Mouse (Mus musculus): ENCODE results near the gene 6330409D20Rik. TPM values are rescaled to one million over a fixed set of nuclear protein-coding genes. Genes with fewer than 3 reads are reported as not detected.

Gene 6330409D20Rik
- polyA plus RNA-seq, 1 experiment from 2014 or later = 0.33 TPM

GRCm38 (mm10) chr2:32734933-32735332, 5.9 kb downstream of the 6330409D20Rik start:
- H3K4me3 ChIP-seq (ENCODE audit: low read depth, low read length) = no peak overlapping the region
- ATAC-seq (ENCODE audit: low read depth) (no peak), DNase-seq (ENCODE audit: low spot score) (no peak)
- no peak overlapping the region for H3K9ac ChIP-seq (ENCODE audit: low read depth, low read length)
- H3K4me1 ChIP-seq (ENCODE audit: control insufficient read depth, insufficient read depth, low read length) = peaks cover 17% of the 10 kb centered on the region
- 36% methylated on average over 4 of the region's 4 CpGs for WGBS
- no peak overlapping the region for H3K27ac ChIP-seq (replicated peaks; ENCODE audit: low read depth, low read length)
- no peaks in the 10 kb centered on the region for H3K27me3 ChIP-seq (replicated peaks; ENCODE audit: control insufficient read depth, insufficient read depth, low read length)
- no peak overlapping the region for H3K4me2 ChIP-seq (ENCODE audit: low read depth, low read length)
- H3K36me3 ChIP-seq (ENCODE audit: control insufficient read depth, insufficient read depth, low read length) = no peaks in the 10 kb centered on the region
- no peaks in the 10 kb centered on the region for H3K9me3 ChIP-seq (ENCODE audit: control insufficient read depth, low read length)

GRCm38 (mm10) chr2:32734480-32734879, 6.3 kb downstream of the 6330409D20Rik start:
- no peaks in the 10 kb centered on the region for H3K9me3 ChIP-seq (ENCODE audit: control insufficient read depth, low read length)
- ATAC-seq (ENCODE audit: low read depth) (no peak), DNase-seq (ENCODE audit: low spot score) (no peak)
- no peaks in the 10 kb centered on the region for H3K36me3 ChIP-seq (ENCODE audit: control insufficient read depth, insufficient read depth, low read length)
- no peak overlapping the region for H3K4me3 ChIP-seq (ENCODE audit: low read depth, low read length)
- H3K4me2 ChIP-seq (ENCODE audit: low read depth, low read length) = no peak overlapping the region
- H3K27me3 ChIP-seq (replicated peaks; ENCODE audit: control insufficient read depth, insufficient read depth, low read length) = no peaks in the 10 kb centered on the region
- H3K9ac ChIP-seq (ENCODE audit: low read depth, low read length) = no peak overlapping the region
- peaks cover 17% of the 10 kb centered on the region for H3K4me1 ChIP-seq (ENCODE audit: control insufficient read depth, insufficient read depth, low read length)
- H3K27ac ChIP-seq (replicated peaks; ENCODE audit: low read depth, low read length) = no peak overlapping the region
- 49% methylated on average over 4 of the region's 4 CpGs for WGBS

GRCm38 (mm10) chr2:32732695-32733094, 8.1 kb downstream of the 6330409D20Rik start:
- WGBS = 68% methylated on average over 6 of the region's 6 CpGs
- H3K4me1 ChIP-seq (ENCODE audit: control insufficient read depth, insufficient read depth, low read length) = peaks cover 17% of the 10 kb centered on the region
- DNase-seq (ENCODE audit: low spot score) = no peak

GRCm38 (mm10) chr2:32731911-32732310, 8.9 kb downstream of the 6330409D20Rik start:
- Histone ChIP-seq H3K27ac (replicated peaks; ENCODE audit: low read depth, low read length) (peak overlapping the region; percentile 74), H3K4me3 (ENCODE audit: low read depth, low read length) (no peak overlapping the region), H3K36me3 (ENCODE audit: control insufficient read depth, insufficient read depth, low read length) (no peaks in the 10 kb centered on the region), H3K27me3 (replicated peaks; ENCODE audit: control insufficient read depth, insufficient read depth, low read length) (no peaks in the 10 kb centered on the region), H3K9me3 (ENCODE audit: control insufficient read depth, low read length) (no peaks in the 10 kb centered on the region), H3K9ac (ENCODE audit: low read depth, low read length) (no peak overlapping the region), H3K4me2 (ENCODE audit: low read depth, low read length) (no peak overlapping the region), H3K4me1 (ENCODE audit: control insufficient read depth, insufficient read depth, low read length) (peaks cover 17% of the 10 kb centered on the region)
- WGBS = 55% methylated on average over 4 of the region's 4 CpGs
- ATAC-seq (ENCODE audit: low read depth) (no peak), DNase-seq (ENCODE audit: low spot score) (no peak)

More at GRCm38 (mm10) chr2:32732695-32733094, 8.1 kb downstream of the 6330409D20Rik start:
- H3K27me3 ChIP-seq (replicated peaks; ENCODE audit: control insufficient read depth, insufficient read depth, low read length) = no peaks in the 10 kb centered on the region
- no peak overlapping the region for H3K27ac ChIP-seq (replicated peaks; ENCODE audit: low read depth, low read length)
- H3K4me3 ChIP-seq (ENCODE audit: low read depth, low read length) = no peak overlapping the region
- H3K4me2 ChIP-seq (ENCODE audit: low read depth, low read length) = no peak overlapping the region
- no peak overlapping the region for H3K9ac ChIP-seq (ENCODE audit: low read depth, low read length)
- no peak for ATAC-seq (ENCODE audit: low read depth)
- H3K36me3 ChIP-seq (ENCODE audit: control insufficient read depth, insufficient read depth, low read length) = no peaks in the 10 kb centered on the region
- no peaks in the 10 kb centered on the region for H3K9me3 ChIP-seq (ENCODE audit: control insufficient read depth, low read length)

- peak overlapping the region; percentile 74 for H3K27ac ChIP-seq (replicated peaks; ENCODE audit: low read depth, low read length)
- ATAC-seq (ENCODE audit: low read depth) = peak; percentile 12; the same call in 1 of the 2 replicates
- peak overlapping the region; percentile 2 for H3K4me3 ChIP-seq (ENCODE audit: low read depth, low read length)
- peak overlapping the region; percentile 17 for H3K4me2 ChIP-seq (ENCODE audit: low read depth, low read length)
- H3K9me3 ChIP-seq (ENCODE audit: control insufficient read depth, low read length) = no peaks in the 10 kb centered on the region
- peak; percentile 83 for DNase-seq (ENCODE audit: low spot score)
- H3K4me1 ChIP-seq (ENCODE audit: control insufficient read depth, insufficient read depth, low read length) = peaks cover 17% of the 10 kb centered on the region
- 15% methylated on average over 11 of the region's 11 CpGs for WGBS
- no peak overlapping the region for H3K9ac ChIP-seq (ENCODE audit: low read depth, low read length)
- H3K36me3 ChIP-seq (ENCODE audit: control insufficient read depth, insufficient read depth, low read length) = no peaks in the 10 kb centered on the region
- no peaks in the 10 kb centered on the region for H3K27me3 ChIP-seq (replicated peaks; ENCODE audit: control insufficient read depth, insufficient read depth, low read length)
Measured at GRCm38 (mm10) chr2:32730854-32731253, 10.0 kb downstream of the 6330409D20Rik start.

GRCm38 (mm10) chr2:32729547-32729946, 11.3 kb downstream of the 6330409D20Rik start:
- DNase-seq (ENCODE audit: low spot score) (no peak), ATAC-seq (ENCODE audit: low read depth) (no peak)
- Histone ChIP-seq H3K9ac (ENCODE audit: low read depth, low read length) (no peak overlapping the region), H3K27me3 (replicated peaks; ENCODE audit: control insufficient read depth, insufficient read depth, low read length) (no peaks in the 10 kb centered on the region), H3K4me1 (ENCODE audit: control insufficient read depth, insufficient read depth, low read length) (peaks cover 17% of the 10 kb centered on the region), H3K36me3 (ENCODE audit: control insufficient read depth, insufficient read depth, low read length) (no peaks in the 10 kb centered on the region), H3K9me3 (ENCODE audit: control insufficient read depth, low read length) (no peaks in the 10 kb centered on the region), H3K27ac (replicated peaks; ENCODE audit: low read depth, low read length) (peak overlapping the region; percentile 74; the same call in 1 of the 2 replicates), H3K4me3 (ENCODE audit: low read depth, low read length) (no peak overlapping the region), H3K4me2 (ENCODE audit: low read depth, low read length) (peak overlapping the region; percentile 28)
- 45% methylated on average over 4 of the region's 4 CpGs for WGBS

- H3K27ac ChIP-seq (replicated peaks; ENCODE audit: low read depth, low read length) = no peak overlapping the region; the same call in 1 of the 2 replicates
- peak overlapping the region; percentile 53; the same call in 1 of the 2 replicates for H3K9ac ChIP-seq (ENCODE audit: low read depth, low read length)
- no peaks in the 10 kb centered on the region for H3K36me3 ChIP-seq (ENCODE audit: control insufficient read depth, insufficient read depth, low read length)
- ATAC-seq (ENCODE audit: low read depth) (no peak), DNase-seq (ENCODE audit: low spot score) (no peak)
- no peaks in the 10 kb centered on the region for H3K27me3 ChIP-seq (replicated peaks; ENCODE audit: control insufficient read depth, insufficient read depth, low read length)
- 40% methylated on average over 7 of the region's 7 CpGs for WGBS
- H3K4me3 ChIP-seq (ENCODE audit: low read depth, low read length) = peak overlapping the region; percentile 33
- peaks cover 17% of the 10 kb centered on the region for H3K4me1 ChIP-seq (ENCODE audit: control insufficient read depth, insufficient read depth, low read length)
- no peaks in the 10 kb centered on the region for H3K9me3 ChIP-seq (ENCODE audit: control insufficient read depth, low read length)
- H3K4me2 ChIP-seq (ENCODE audit: low read depth, low read length) = peak overlapping the region; percentile 58
Measured at GRCm38 (mm10) chr2:32728463-32728862, 12.4 kb downstream of the 6330409D20Rik start.

GRCm38 (mm10) chr2:32727435-32727834, 13.4 kb downstream of the 6330409D20Rik start:
- peak overlapping the region; percentile 53 for H3K9ac ChIP-seq (ENCODE audit: low read depth, low read length)
- WGBS = under 1% methylated on average over 16 of the region's 16 CpGs
- no peaks in the 10 kb centered on the region for H3K36me3 ChIP-seq (ENCODE audit: control insufficient read depth, insufficient read depth, low read length)

More at GRCm38 (mm10) chr2:32727435-32727834, 13.4 kb downstream of the 6330409D20Rik start:
- no peaks in the 10 kb centered on the region for H3K9me3 ChIP-seq (ENCODE audit: control insufficient read depth, low read length)
- peak overlapping the region; percentile 58 for H3K4me2 ChIP-seq (ENCODE audit: low read depth, low read length)
- peak; percentile 98 for DNase-seq (ENCODE audit: low spot score)
- H3K27ac ChIP-seq (replicated peaks; ENCODE audit: low read depth, low read length) = no peak overlapping the region
- no peaks in the 10 kb centered on the region for H3K27me3 ChIP-seq (replicated peaks; ENCODE audit: control insufficient read depth, insufficient read depth, low read length)
- H3K4me1 ChIP-seq (ENCODE audit: control insufficient read depth, insufficient read depth, low read length) = peaks cover 17% of the 10 kb centered on the region
- ATAC-seq (ENCODE audit: low read depth) = peak; percentile 98
- peak overlapping the region; percentile 33 for H3K4me3 ChIP-seq (ENCODE audit: low read depth, low read length)

All from embryonic facial prominence, embryonic 14.5 days (tissue).